Mouse (Mus musculus) MEL (cell line): ENCODE measurements around the gene Olfr1012. TPM values are rescaled to one million over a fixed set of nuclear protein-coding genes. Genes with fewer than 3 reads are reported as not detected.

Experiments
- DNase-seq: peaks from one replicate; pipeline ENCODE4 v3.0.0; 2011; ENCODE audit warnings: low read depth, low spot score
- H3K27ac ChIP-seq: 2 replicates; pipeline ENCODE4 v1.5.1; 2012; ENCODE audit warnings: low read depth, mild to moderate bottlenecking, control low read depth, low read length, moderate library complexity; ENCODE audit not compliant: control insufficient read depth
- H3K27me3 ChIP-seq, 2 experiments: fragments of 150-350 bp in 1 of 2; sonication (generic) in 1 of 2; 2 replicates each; pipeline ENCODE4 v1.6.1; 2012; ENCODE audit warnings: low read length in 2 of 2, mild to moderate bottlenecking in 2 of 2, improper control_type of control experiment in 1 of 2, moderate library complexity in 1 of 2; ENCODE audit not compliant: insufficient read depth in 2 of 2, control insufficient read depth in 1 of 2
- H3K36me3 ChIP-seq, 2 experiments: 2 replicates each; pipeline ENCODE4 v1.6.1; 2012 to 2014; ENCODE audit warnings: low read length in 2 of 2, improper control_type of control experiment in 1 of 2, inconsistent platforms in 1 of 2, mild to moderate bottlenecking in 1 of 2; ENCODE audit not compliant: insufficient read depth in 2 of 2, control insufficient read depth in 1 of 2
- H3K4me1 ChIP-seq, 2 experiments: fragments of 150-350 bp in 1 of 2; sonication (generic) in 1 of 2; 2 replicates each; pipeline ENCODE4 v1.6.1; 2012; ENCODE audit warnings: low read length in 2 of 2, improper control_type of control experiment in 1 of 2, mild to moderate bottlenecking in 1 of 2; ENCODE audit not compliant: insufficient read depth in 2 of 2, control insufficient read depth in 1 of 2
- H3K4me3 ChIP-seq, 2 experiments: fragments of 150-350 bp in 1 of 2; sonication (generic) in 1 of 2; 2 replicates each; pipeline ENCODE4 v1.5.1; 2012; ENCODE audit warnings: low read depth in 2 of 2, low read length in 2 of 2, mild to moderate bottlenecking in 2 of 2, moderate library complexity in 2 of 2, control low read depth in 1 of 2, improper control_type of control experiment in 1 of 2; ENCODE audit not compliant: control insufficient read depth in 1 of 2, insufficient read depth in 1 of 2
- H3K79me2 ChIP-seq: 2 replicates; pipeline ENCODE4 v1.6.1; 2012; ENCODE audit warnings: mild to moderate bottlenecking, low read length, moderate library complexity; ENCODE audit not compliant: control insufficient read depth, poor library complexity, insufficient read depth
- H3K9ac ChIP-seq: 2 replicates; pipeline ENCODE4 v1.6.1; 2012; ENCODE audit warnings: low read depth, mild to moderate bottlenecking, control low read depth, low read length, moderate library complexity; ENCODE audit not compliant: control insufficient read depth, poor library complexity, severe bottlenecking
- H3K9me3 ChIP-seq: fragments of 150-350 bp; sonication (generic); replicated peaks from 2 replicates; pipeline ENCODE4 v1.6.1; 2012; ENCODE audit warnings: mild to moderate bottlenecking, low read length, improper control_type of control experiment, moderate library complexity; ENCODE audit not compliant: insufficient read depth
- BHLHE40 ChIP-seq: IDR thresholded peaks from 2 replicates; pipeline ENCODE4 v1.6.1; 2012; ENCODE audit warnings: low read depth, mild to moderate bottlenecking, inconsistent platforms, low read length, improper control_type of control experiment, borderline replicate concordance
- CHD1 ChIP-seq: IDR thresholded peaks from 2 replicates; pipeline ENCODE4 v1.6.1; 2012; ENCODE audit warnings: low read depth, mild to moderate bottlenecking, inconsistent platforms, low read length, improper control_type of control experiment
- CHD2 ChIP-seq: IDR thresholded peaks from 2 replicates; pipeline ENCODE4 v1.6.1; 2011; ENCODE audit warnings: low read length, improper control_type of control experiment
- CTCF ChIP-seq, 3 experiments: IDR thresholded peaks in 2 of 3; conservative IDR thresholded peaks in 1 of 3; 2 replicates each; pipeline ENCODE4 v1.5.1; 2011 to 2012; ENCODE audit warnings: low read length in 3 of 3, low read depth in 2 of 3, mild to moderate bottlenecking in 2 of 3, improper control_type of control experiment in 1 of 3, inconsistent platforms in 1 of 3, mixed read lengths in 1 of 3, moderate library complexity in 1 of 3; ENCODE audit not compliant: control insufficient read depth in 1 of 3, insufficient read depth in 1 of 3, poor library complexity in 1 of 3, severe bottlenecking in 1 of 3
- GABPA ChIP-seq: IDR thresholded peaks from 2 replicates; pipeline ENCODE4 v1.6.1; 2012; ENCODE audit warnings: low read depth, mild to moderate bottlenecking, inconsistent platforms, low read length, improper control_type of control experiment, moderate library complexity
- GATA1 ChIP-seq: IDR thresholded peaks from 2 replicates; pipeline ENCODE4 v1.6.1; 2011; ENCODE audit warnings: low read depth, low read length, improper control_type of control experiment
- HCFC1 ChIP-seq: IDR thresholded peaks from 2 replicates; pipeline ENCODE4 v1.6.1; 2012; ENCODE audit warnings: low read depth, mild to moderate bottlenecking, inconsistent platforms, low read length, improper control_type of control experiment, moderate library complexity
- JUND ChIP-seq: IDR thresholded peaks from 2 replicates; pipeline ENCODE4 v1.6.1; 2011; ENCODE audit warnings: low read depth, mild to moderate bottlenecking, improper control_type of control experiment, low read length
- MAX ChIP-seq: IDR thresholded peaks from 2 replicates; pipeline ENCODE4 v1.6.1; 2011; ENCODE audit warnings: low read length, improper control_type of control experiment
- MAZ ChIP-seq: IDR thresholded peaks from 2 replicates; pipeline ENCODE4 v1.6.1; 2012; ENCODE audit warnings: low read depth, mild to moderate bottlenecking, inconsistent platforms, low read length, improper control_type of control experiment
- MXI1 ChIP-seq: IDR thresholded peaks from 2 replicates; pipeline ENCODE4 v1.6.1; 2011; ENCODE audit warnings: mild to moderate bottlenecking, low read depth, low read length, improper control_type of control experiment
- MYB ChIP-seq: IDR thresholded peaks from 2 replicates; pipeline ENCODE4 v1.6.1; 2011; ENCODE audit warnings: mild to moderate bottlenecking, low read depth, low read length, improper control_type of control experiment
- NELFE ChIP-seq: IDR thresholded peaks from 2 replicates; pipeline ENCODE4 v1.6.1; 2011; ENCODE audit warnings: low read depth, low read length, improper control_type of control experiment
- NRF1 ChIP-seq: IDR thresholded peaks from 2 replicates; pipeline ENCODE4 v1.6.1; 2014; ENCODE audit warnings: low read depth, mild to moderate bottlenecking, inconsistent platforms, low read length, improper control_type of control experiment, moderate library complexity; ENCODE audit not compliant: poor library complexity, insufficient read depth, severe bottlenecking
- POLR2A ChIP-seq, 2 experiments: IDR thresholded peaks; 2 replicates each; pipeline ENCODE4 v1.6.1; 2011 to 2012; ENCODE audit warnings: low read length in 2 of 2, mild to moderate bottlenecking in 2 of 2, control low read depth in 1 of 2, improper control_type of control experiment in 1 of 2, low read depth in 1 of 2, moderate library complexity in 1 of 2; ENCODE audit not compliant: control insufficient read depth in 1 of 2, insufficient read depth in 1 of 2, poor library complexity in 1 of 2
- POLR2AphosphoS2 ChIP-seq: IDR thresholded peaks from 2 replicates; pipeline ENCODE4 v1.6.1; 2011; ENCODE audit warnings: low read length, improper control_type of control experiment
- POLR2AphosphoS5 ChIP-seq: IDR thresholded peaks from 2 replicates; pipeline ENCODE4 v1.6.1; 2012; ENCODE audit warnings: low read depth, borderline replicate concordance, mild to moderate bottlenecking, inconsistent platforms, low read length, moderate library complexity, mixed read lengths
- RAD21 ChIP-seq: IDR thresholded peaks from 2 replicates; pipeline ENCODE4 v1.6.1; 2011; ENCODE audit warnings: mild to moderate bottlenecking, low read depth, low read length, improper control_type of control experiment
- RCOR1 ChIP-seq: IDR thresholded peaks from 2 replicates; pipeline ENCODE4 v1.6.1; 2012; ENCODE audit warnings: low read depth, mild to moderate bottlenecking, inconsistent platforms, low read length, improper control_type of control experiment
- SIN3A ChIP-seq: IDR thresholded peaks from 2 replicates; pipeline ENCODE4 v1.6.1; 2012; ENCODE audit warnings: low read length, improper control_type of control experiment, inconsistent platforms
- SMC3 ChIP-seq: IDR thresholded peaks from 2 replicates; pipeline ENCODE4 v1.6.1; 2011; ENCODE audit warnings: low read depth, low read length, improper control_type of control experiment
- TAL1 ChIP-seq: IDR thresholded peaks from 2 replicates; pipeline ENCODE4 v1.6.1; 2012; ENCODE audit warnings: mild to moderate bottlenecking, inconsistent platforms, low read length, moderate library complexity, mixed read lengths
- TBP ChIP-seq: IDR thresholded peaks from 2 replicates; pipeline ENCODE4 v1.8.0; 2011; ENCODE audit warnings: low read depth, low read length, improper control_type of control experiment
- USF1 ChIP-seq: IDR thresholded peaks from 2 replicates; pipeline ENCODE4 v1.6.1; 2014; ENCODE audit warnings: low read depth, mild to moderate bottlenecking, inconsistent platforms, low read length, improper control_type of control experiment, moderate library complexity
- ZC3H11A ChIP-seq: IDR thresholded peaks from 2 replicates; pipeline ENCODE4 v1.6.1; 2012; ENCODE audit warnings: low read depth, mild to moderate bottlenecking, inconsistent platforms, low read length, improper control_type of control experiment
- ZKSCAN1 ChIP-seq: IDR thresholded peaks from 2 replicates; pipeline ENCODE4 v1.6.1; 2012; ENCODE audit warnings: low read depth, mild to moderate bottlenecking, inconsistent platforms, low read length, improper control_type of control experiment, moderate library complexity
- ZMIZ1 ChIP-seq: IDR thresholded peaks from 2 replicates; pipeline ENCODE4 v1.6.1; 2012; ENCODE audit warnings: low read depth, mild to moderate bottlenecking, inconsistent platforms, low read length, improper control_type of control experiment, moderate library complexity
- ZNF384 ChIP-seq: IDR thresholded peaks from 2 replicates; pipeline ENCODE4 v1.6.1; 2012; ENCODE audit warnings: low read depth, mild to moderate bottlenecking, inconsistent platforms, low read length, improper control_type of control experiment
- polyA plus RNA-seq, 2 experiments: library from polyadenylated mRNA; stranded (reverse) in 1 of 2; unstranded in 1 of 2; fragments of >175 nt in 1 of 2; fragments of >200 nt in 1 of 2; gene quantifications; 2 replicates each; pipeline versions ENCODE4 v1.2.1 to v1.2.4; 2012; ENCODE audit warnings: low replicate concordance in 2 of 2, low read depth in 1 of 2; ENCODE audit not compliant: insufficient read length in 2 of 2, insufficient read depth in 1 of 2, missing spikeins in 1 of 2
- total RNA-seq: library from RNA; depleted of rRNA; stranded (reverse); fragments of 300-350 nt; gene quantifications from 2 replicates; pipeline ENCODE4 v1.2.3, GENCODE M21; 2012

Olfr1012 gene
- total and polyA plus RNA-seq, 3 experiments: not detected

DNA sequence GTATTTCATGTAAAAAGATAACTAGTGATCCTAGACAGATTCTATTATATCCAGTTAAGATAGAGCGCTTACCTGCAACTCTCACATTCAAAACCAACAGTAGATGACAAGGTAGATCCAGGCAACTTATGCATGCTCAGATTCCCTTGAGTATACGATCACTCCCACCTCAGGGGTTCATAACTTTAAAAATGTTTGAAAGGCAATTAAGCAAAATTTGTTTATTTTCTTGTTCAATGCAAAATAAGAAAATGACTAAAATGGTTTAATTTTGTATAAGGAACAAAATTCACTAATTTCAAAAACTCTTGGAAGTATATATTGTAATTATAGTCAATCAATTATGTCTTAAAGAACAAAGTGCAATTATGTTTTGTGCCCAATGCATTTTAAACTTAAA is 39.9 kb upstream of the Olfr1012 start, which contains the start of gene Olfr1016:
Olfr1016 (minus strand) TSS at position 101 of the 400 bp plus-strand sequence.
- H3K27me3 ChIP-seq: no peaks in the 10 kb centered on the region
- H3K27ac ChIP-seq: no peak within 1 kb of the TSS
- no peaks in the 10 kb centered on the region for H3K79me2 ChIP-seq
- TF ChIP-seq TAL1 (no peak), MAX (no peak), MAZ (no peak), GATA1 (no peak), CHD1 (no peak), GABPA (no peak), NELFE (no peak), POLR2AphosphoS5 (no peak), POLR2A (IDR thresholded peaks at IDR 0.05; ENCODE audit: control insufficient read depth in 1 of 2, insufficient read depth in 1 of 2, low read depth in 1 of 2, low read length in 2 of 2, poor library complexity in 1 of 2) (no peak), BHLHE40 (no peak), USF1 (no peak), MYB (no peak), MXI1 (no peak), ZC3H11A (no peak), SIN3A (no peak), SMC3 (no peak), NRF1 (no peak), CTCF (IDR thresholded peaks at IDR 0.05 in 2 of 3, conservative IDR thresholded peaks at IDR 0.05 in 1 of 3; ENCODE audit: control insufficient read depth in 1 of 3, insufficient read depth in 1 of 3, low read depth in 2 of 3, low read length in 3 of 3, poor library complexity in 1 of 3, severe bottlenecking in 1 of 3) (no peak), ZNF384 (no peak), CHD2 (no peak)
- H3K9ac ChIP-seq: no peak within 1 kb of the TSS
- no peaks in the 10 kb centered on the region for H3K36me3 ChIP-seq
- no peak for DNase-seq
- H3K4me3 ChIP-seq: no peak within 1 kb of the TSS
- no peaks in the 10 kb centered on the region for H3K4me1 ChIP-seq
- no peaks in the 10 kb centered on the region for H3K9me3 ChIP-seq

DNA sequence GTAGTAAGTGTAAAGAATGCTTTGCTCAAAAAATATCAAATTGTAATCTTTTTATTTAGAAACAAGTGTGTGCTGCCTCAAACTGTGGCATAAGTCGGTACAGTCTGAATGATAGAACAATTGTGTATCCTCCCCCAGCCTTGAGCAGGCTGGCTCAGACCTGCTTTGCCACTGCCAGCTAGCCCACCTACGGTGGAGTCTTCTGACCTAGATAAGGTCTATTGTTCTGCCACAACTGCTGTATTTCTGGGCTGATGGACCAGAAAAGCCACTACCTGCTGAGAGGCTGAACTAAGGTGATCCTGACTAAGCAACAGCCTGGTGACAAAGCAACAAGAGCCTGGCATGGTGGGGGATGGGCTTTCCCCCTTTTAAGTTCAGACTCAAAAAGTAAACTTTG is 29.8 kb upstream of the Olfr1012 start:
- H3K79me2 ChIP-seq: no peaks in the 10 kb centered on the region
- no peak overlapping the region for H3K9ac ChIP-seq
- no peak overlapping the region for H3K27ac ChIP-seq
- H3K36me3 ChIP-seq: no peaks in the 10 kb centered on the region
- no peak for TF ChIP-seq HCFC1
- TF ChIP-seq MAX: no peak
- TF ChIP-seq RCOR1: no peak
- no peak for TF ChIP-seq POLR2AphosphoS5
- no peak for TF ChIP-seq ZKSCAN1
- TF ChIP-seq POLR2AphosphoS2: no peak
- no peak for TF ChIP-seq RAD21
- no peak for TF ChIP-seq CTCF (IDR thresholded peaks at IDR 0.05 in 2 of 3, conservative IDR thresholded peaks at IDR 0.05 in 1 of 3; ENCODE audit: control insufficient read depth in 1 of 3, insufficient read depth in 1 of 3, low read depth in 2 of 3, low read length in 3 of 3, poor library complexity in 1 of 3, severe bottlenecking in 1 of 3)
- no peak for TF ChIP-seq TBP
- no peak for TF ChIP-seq JUND
- no peak for TF ChIP-seq SMC3
- TF ChIP-seq ZMIZ1: no peak
- no peak overlapping the region for H3K4me3 ChIP-seq
- H3K4me1 ChIP-seq: no peaks in the 10 kb centered on the region
- no peaks in the 10 kb centered on the region for H3K27me3 ChIP-seq
- DNase-seq: no peak
- H3K9me3 ChIP-seq: no peaks in the 10 kb centered on the region
